Mouse (Mus musculus) ES-Bruce4 (cell line): ENCODE results near the gene Egfem1.

ENCODE experiments used
- CTCF ChIP-seq: IDR thresholded peaks from one replicate; pipeline ENCODE4 v1.8.1; 2011; ENCODE audit warnings: low read depth, low read length
- EP300 ChIP-seq: IDR thresholded peaks from 2 replicates; pipeline ENCODE4 v1.6.1; 2011; ENCODE audit warnings: low read depth, low read length; ENCODE audit not compliant: insufficient read depth
- POLR2A ChIP-seq: IDR thresholded peaks from one replicate; pipeline ENCODE4 v1.8.1; 2011; ENCODE audit warnings: low read length; ENCODE audit not compliant: insufficient read depth

GRCm38 (mm10) chr3:29734251-29734650, 652.4 kb downstream of the Egfem1 start:
- no peak for TF ChIP-seq CTCF
- no peak for TF ChIP-seq POLR2A
- TF ChIP-seq EP300: no peak
